Mouse (Mus musculus): ENCODE data around the gene Cdk6.

Cdk6 gene

DNA sequence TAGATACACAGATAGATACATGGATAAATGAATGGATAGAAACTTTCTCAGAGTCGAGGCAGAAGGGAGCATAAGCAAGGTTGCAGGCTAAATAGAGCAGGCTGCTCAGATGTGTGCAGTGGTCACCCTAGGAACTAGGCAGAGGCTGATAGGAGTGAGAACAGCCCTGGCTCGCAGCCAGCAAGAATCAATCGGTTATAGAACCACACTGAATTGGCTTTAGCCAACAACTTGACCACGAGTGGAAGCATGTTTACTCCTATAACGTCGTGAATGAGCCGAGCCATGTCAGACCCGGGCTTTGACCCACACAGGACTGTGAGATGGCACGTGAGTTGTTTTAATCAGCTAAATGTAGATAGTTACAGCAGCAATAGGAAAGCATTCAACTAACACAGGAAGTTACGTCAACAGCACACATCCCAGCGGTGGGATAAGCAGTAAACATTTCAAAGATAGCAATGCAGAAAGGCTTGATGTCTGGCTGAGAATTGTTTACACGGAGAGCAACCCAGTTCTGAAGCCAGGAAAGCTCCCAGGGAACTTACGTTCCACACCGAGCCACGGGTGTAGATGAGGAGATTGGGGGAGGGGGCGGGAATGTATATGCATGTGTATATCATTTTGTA is 147.0 kb downstream of the Cdk6 start:
- no peak for DNase-seq

GRCm38 (mm10) chr5:3490358-3490757 is 149.1 kb downstream of the Cdk6 start:
- no peak for DNase-seq

GRCm38 (mm10) chr5:3491084-3491483 is 149.8 kb downstream of the Cdk6 start:
- peak; percentile 76 for DNase-seq

GRCm38 (mm10) chr5:3491883-3492282 is 150.6 kb downstream of the Cdk6 start:
- no peak for DNase-seq

DNA sequence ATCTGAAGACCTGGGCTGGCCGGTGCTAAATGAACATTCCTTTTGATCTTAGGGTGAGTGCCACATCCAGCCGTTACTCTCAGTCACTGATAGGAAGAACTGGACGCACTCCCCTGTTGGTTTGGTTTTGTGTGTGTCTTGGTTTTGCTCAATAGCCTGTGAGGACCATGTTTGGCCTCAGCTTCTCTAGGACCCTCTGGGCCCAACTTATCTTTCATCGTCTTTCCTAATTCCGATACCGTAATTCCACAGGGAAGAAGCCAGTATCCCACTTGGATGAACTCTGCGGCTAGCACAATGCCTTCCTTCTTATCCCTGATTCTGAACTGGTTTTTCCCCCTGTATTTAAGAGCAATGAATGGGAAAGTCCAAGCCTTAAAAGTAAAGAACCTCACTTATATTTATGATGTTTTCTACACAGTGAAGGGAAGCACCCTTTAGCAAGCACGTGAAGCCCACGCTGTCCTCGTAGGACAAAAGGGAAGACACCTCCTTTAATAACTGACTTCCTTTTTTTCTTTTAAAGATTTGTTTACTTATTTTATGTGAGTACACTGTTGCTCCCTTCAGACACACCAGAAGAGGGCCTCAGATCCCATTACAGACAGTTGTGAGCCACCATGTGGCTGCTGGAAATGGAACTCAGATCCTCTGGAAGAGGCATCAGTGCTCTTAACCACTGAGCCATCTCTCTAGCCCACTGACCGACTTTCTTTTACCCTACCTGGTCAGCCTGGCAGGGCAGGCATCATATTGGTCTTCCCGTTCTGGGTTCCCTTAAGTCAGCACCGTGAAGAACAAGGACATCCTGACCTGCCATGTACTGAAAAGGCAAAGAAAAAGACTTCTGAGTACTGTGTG is 151.7 kb downstream of the Cdk6 start:
- DNase-seq: no peak

DNA sequence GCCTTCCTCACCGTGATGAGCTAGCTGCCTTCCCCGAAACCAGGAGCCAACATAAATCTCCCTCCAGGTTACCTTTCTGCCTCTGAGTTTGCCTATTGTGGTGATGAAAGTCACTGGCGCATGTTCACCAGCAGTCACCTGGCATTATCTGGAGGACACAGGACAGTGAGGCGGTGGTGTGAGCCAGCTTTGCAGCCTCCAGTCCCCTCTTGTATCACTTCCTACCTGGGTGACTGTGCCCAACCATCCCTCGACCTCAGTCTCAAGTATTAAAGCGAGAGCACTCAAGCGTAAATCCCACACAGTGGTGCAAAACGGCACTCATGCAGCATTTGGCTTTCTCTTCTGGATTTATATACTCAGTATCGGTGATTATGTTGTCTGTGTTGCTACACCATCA is 152.7 kb downstream of the Cdk6 start:
- DNase-seq: no peak

DNA sequence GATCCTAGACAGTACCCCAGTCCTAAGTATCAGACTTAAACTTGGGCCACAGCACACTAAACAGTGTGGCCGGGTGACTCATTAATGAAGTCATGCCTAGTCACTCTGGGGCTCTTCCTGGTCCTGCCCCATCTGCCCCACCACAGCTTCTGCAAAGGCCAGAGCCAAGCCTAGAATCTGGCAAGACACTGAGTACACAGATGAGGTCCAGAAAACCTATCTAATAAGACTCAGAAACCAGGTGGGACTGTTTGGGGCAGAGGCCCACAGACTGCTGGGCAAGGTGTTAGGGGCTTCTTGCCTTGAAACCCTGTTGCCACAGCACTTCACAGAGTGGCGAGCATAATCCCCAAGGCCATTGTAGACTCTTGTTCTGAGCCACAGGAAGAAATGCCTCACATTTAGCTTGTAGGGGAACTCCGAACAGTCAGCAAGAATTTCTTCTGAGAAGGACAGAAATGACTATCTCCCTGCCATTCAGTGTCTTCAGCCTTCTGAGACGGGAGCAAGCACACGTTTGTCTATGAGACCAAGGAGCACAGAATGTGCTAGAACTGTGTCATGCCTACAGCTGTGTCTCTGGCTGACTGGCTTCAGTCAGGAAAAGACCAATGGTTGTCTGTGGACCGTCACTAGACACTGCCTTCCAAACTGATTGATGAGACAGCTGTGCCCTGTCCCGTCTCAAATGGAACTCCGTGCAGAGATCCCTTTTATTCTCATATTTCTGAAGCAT is 153.3 kb downstream of the Cdk6 start:
- no peak for DNase-seq

DNA sequence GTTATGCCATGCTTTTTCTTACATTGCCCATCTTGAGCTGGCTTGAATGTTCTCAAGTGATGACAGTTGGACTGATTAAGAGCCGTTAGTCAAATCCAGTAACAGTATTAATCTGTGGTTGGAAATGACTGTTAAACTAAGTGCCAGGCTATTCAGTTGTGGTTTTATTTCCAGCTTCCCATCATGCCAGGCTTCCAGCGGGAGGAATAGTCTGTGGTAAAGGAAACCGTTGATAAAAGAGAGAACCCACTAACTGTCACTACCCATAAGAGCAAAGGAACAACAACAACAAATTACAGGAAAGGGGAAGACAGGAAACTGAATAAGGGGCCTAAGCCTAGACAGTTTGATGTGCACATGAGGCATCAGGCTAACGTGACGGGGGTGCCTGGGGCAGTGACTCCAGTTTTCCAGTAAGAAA is 156.2 kb downstream of the Cdk6 start:
- no peak for DNase-seq

DNA sequence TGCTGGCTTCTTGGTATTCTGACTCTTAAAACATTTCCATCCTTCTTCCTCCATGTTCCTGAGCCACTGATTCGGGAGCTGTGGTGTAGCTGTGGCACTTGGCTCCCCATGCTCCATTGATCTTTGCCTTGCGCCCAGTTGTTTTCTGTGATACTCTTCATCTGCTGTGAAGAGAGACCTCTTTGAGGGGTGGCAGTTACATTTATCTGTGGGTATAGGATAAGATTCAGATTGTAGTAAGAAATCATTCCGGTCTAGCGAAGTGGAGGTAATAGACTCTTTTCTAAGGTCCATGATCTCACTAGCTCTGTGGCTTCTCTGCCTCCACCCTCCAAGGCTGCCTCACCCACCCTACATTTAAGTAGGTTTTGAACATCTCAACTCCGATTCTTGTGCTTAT is 159.0 kb downstream of the Cdk6 start:
- no peak for DNase-seq

GRCm38 (mm10) chr5:3500957-3501563 is 159.8 kb downstream of the Cdk6 start:
- DNase-seq: no peak

- DNase-seq: peak; percentile 80
These were observed 160.3 kb downstream of the Cdk6 start for GRCm38 (mm10) chr5:3501564-3502001.

DNA sequence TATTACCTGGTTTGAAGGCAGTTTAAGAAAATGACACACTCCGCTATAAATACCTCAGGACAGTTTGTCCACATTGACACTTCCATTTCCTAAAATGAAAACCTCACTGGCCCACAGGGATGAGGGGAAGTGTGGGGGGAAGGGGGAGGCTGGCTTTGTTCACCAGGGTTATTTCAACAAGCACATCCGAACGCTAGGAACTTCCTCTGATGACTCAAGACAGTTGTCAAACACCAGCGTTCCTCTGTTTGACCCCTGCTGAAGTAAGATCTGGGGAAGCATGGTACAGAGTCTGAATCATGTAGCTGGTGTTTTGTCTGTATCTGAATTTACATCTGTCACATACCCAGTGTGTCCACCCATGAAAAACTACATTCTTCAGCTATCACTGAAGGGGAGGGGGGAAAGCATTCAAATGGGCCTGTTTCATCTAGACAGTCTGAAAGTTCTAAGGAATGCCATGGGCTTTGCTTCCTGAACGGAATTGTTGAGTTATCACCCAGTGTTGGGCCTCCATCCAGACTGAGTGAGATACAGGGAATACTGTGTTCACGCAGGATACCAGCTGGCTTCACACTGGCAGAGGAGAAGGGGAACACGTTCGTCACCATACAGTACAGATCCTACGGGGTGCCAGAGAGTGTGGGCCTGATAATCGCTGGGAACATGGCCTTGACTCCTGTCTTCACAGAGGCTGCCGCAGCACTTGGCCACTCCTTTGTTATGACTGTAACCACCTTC is 161.5 kb downstream of the Cdk6 start:
- DNase-seq: peak; percentile 64

DNA sequence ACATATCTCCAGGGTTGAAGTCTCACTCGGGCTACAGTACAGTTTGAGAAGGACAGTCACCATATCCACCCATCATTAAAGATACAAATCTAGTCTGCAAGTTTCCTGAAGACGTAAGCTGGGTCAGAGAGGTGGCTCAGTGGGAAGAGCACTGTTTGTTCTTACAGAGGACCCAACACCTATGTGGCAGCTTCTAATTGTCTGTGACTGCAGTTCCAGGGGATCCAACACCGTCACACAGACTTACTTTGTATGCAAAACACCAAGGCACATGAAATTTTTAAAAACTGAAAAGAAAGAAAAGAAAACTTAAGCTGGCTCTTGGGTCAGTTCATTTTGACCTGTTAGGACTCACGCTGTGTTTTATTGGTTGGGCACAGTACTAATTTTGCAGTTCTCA is 162.1 kb downstream of the Cdk6 start:
- no peak for DNase-seq

DNA sequence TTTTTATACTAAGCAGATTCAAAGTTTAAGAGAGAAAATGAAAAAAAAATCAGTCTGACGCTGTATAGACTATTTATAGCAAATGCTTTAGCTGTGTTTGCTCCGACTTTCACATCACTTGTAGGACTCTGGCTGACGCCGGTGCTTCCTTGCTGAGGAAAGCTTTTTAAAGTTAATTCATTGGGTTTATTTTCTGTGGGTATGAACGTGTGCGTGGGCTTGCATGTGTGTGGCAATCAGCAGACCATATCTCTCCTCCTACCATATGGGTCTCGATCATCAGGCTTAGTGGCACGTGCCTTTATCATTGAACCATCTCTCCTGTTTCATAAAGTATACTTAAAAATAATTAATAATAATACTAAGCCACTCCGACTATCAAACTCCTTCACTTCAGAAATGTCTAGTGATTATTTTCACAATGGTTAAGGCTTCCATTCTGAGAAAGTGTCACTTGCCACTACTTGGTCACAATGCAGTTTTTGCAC is 162.6 kb downstream of the Cdk6 start:
- no peak for DNase-seq

DNA sequence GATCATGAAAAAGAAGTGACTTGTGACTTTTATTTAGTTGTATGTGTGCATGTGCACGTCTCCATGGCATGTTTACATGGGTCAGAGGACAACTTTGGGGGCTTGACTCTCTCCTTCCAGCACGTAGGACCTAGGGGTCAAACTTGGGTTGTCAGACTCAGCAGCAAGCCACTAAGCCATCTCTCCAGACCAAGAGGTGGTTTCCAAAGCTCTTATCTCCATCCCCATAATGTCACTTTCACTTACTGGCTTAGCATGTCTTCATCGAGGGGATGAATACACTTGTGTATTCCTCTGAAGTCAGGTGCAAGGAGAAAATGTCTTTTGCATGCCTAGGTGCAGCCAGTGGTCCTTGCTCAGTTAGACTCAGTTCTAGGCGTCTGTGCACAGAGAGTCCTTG is 163.2 kb downstream of the Cdk6 start:
- DNase-seq: no peak

GRCm38 (mm10) chr5:3505553-3505952 is 164.3 kb downstream of the Cdk6 start:
- DNase-seq: no peak

DNA sequence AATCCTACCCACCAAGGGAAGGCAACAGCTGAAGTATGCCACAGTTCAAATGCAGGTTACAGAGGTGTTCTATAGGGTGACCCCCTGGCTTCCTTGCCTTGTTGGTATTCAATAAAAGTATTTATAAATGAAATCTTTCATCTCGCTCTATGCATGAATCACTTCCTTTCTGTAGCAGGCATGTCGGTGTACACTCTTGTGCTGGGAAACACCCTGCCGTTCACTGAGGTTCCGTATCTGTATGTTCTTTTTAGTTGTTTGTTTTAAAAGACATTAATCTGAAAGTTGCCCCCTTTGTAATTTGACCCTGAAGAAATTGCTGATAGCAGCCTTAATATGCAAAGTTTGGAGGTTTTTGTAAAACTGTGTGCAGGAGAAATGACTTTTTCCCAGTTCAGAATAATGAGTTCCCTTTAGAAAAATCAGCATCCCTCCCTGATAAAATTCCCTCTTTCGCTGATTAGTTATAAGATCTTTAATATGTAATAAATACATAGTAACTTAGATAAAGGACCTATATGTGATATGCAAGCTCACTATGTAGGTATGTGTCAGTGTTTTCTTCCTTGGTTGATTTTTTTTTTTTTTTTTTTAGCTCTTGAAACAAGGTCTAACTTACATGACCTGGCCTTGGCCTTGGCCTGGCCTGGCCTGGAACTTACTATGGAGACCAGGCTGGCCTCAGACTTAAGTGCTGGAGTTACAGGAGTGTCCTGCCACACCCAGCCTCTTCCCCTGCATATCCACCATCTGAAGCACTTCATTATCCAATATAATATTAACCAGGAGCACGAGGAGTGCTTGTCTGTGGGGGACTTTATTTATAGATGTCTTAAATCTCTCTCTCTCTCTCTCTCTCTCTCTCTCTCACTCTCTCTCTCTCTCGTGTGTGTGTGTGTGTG is 167.4 kb downstream of the Cdk6 start:
- DNase-seq: no peak

- DNase-seq: no peak
These were observed 168.2 kb downstream of the Cdk6 start for GRCm38 (mm10) chr5:3509503-3509902.

DNA sequence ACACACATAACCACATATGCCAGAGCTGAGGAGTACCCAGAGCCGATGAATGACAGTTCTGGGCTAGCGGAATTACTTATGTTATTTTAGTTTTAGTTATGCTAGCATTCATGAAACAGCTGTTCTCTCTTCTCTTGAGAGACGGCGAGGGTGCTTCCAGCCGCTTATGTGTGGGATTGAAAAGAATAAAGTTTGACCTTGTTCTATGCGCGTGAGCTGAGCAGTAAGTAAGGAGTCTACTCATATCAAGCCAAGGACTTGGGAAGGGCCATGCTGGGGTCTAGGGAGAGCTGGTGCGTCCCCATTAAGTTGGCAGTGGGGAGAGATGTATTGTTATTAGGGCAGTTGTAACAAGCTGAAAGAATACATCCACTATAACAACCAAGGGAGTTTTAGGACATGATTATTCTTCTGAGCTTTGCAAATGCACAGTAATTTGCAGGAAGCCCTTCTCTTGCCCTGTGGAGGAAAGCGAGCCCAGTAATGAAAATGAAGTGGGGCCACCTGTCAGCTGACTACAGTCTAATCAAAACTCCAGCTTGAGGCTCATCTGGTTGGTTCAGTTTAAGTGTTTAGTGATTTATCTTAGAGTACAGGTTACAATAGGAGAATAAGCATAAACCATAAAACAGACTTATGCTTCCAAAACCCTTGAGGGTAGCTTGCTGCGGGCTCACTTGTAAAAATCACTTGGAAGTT is 170.0 kb downstream of the Cdk6 start:
- no peak for DNase-seq

DNA sequence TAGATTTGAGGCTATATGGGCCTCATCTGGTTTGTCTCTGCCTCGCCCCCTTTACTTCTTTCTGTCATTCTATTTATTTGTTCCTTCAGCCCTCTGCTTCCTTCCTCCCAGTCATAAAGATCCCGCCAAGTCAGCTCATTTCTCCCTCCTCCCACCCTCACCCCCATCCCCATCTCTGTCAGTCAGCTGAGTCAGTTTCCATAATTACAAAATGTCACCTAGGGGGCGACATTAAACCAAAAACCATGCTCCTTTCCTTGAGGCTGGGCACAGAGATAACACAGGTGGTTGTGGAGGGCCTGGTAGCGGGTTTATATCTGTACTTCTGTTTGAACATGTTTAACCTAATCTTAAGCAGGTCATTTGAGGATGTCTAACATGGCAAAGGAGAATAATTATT is 171.3 kb downstream of the Cdk6 start:
- no peak for DNase-seq

- DNase-seq: no peak
These were observed 173.6 kb downstream of the Cdk6 start for GRCm38 (mm10) chr5:3514901-3515311.

All from kidney, adult 11 months (tissue).